Mouse (Mus musculus) lung, adult 2 months (tissue): ENCODE results near the gene Gm20503.

Experiments
- CTCF ChIP-seq: fragments of 200-500 bp; IDR thresholded peaks from 2 replicates; pipeline ENCODE4 v1.5.1; 2011; ENCODE audit warnings: mild to moderate bottlenecking, low read length, control low read depth; ENCODE audit not compliant: insufficient read depth
- POLR2A ChIP-seq: fragments of 200-500 bp; IDR thresholded peaks from 2 replicates; pipeline ENCODE4 v1.6.1; 2011; ENCODE audit warnings: low read depth, mild to moderate bottlenecking, control low read depth, low read length, borderline replicate concordance; ENCODE audit errors: extremely low read depth

DNA sequence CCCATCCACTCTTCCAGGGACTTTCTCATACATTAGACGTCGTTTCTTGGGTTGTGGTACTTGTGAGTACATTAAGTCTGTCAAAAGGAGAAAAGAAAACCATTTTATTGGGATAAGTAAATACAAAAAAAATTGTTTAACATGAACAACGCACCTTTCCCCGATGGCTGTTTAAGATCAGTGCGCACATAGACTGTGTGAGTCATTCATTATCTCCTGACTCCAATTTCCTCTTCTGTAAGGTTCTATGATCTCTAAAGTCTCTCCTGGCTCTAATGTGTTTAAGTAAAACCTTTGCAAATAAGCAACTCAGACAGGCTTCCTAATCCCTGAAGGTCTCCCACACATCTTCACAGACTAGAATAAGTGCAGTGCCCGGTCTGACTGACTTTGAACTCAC lies 40.9 kb downstream of the Gm20503 start:
- no peak for TF ChIP-seq CTCF
- TF ChIP-seq POLR2A, result no peak
